Mouse (Mus musculus): ENCODE data around the gene Stk17b.
"Not testable (repeated sequence)": the region's sequence is repeated elsewhere in the genome, so short reads cannot be mapped to it uniquely, and the experiment has no call there.

Gene Stk17b

GRCm38 (mm10) chr1:53782956-53783355 is 2.1 kb downstream of the Stk17b start:
- DNase-seq (ENCODE audit: low spot score in 2 of 2): no peak

GRCm38 (mm10) chr1:53782079-53782478 is 2.9 kb downstream of the Stk17b start:
- no peak for DNase-seq (ENCODE audit: low spot score in 2 of 2)

- DNase-seq (ENCODE audit: low spot score in 2 of 2): peak in 1 of 2 experiments; percentile 44
These were observed 3.7 kb downstream of the Stk17b start for GRCm38 (mm10) chr1:53781311-53781710.

- peak in 1 of 2 experiments; percentile 43 for DNase-seq (ENCODE audit: low spot score in 2 of 2)
These were observed 8.7 kb downstream of the Stk17b start for GRCm38 (mm10) chr1:53776176-53776905.

- DNase-seq (ENCODE audit: low spot score in 2 of 2): no peak
These were observed 9.5 kb downstream of the Stk17b start for GRCm38 (mm10) chr1:53775545-53775944.

GRCm38 (mm10) chr1:53775036-53775435 is 10.0 kb downstream of the Stk17b start:
- no peak for DNase-seq (ENCODE audit: low spot score in 2 of 2)

GRCm38 (mm10) chr1:53774571-53774970 is 10.5 kb downstream of the Stk17b start:
- DNase-seq (ENCODE audit: low spot score in 2 of 2): no peak

- peak; percentile 80 to 86 for DNase-seq (ENCODE audit: low spot score in 2 of 2)
These were observed 11.0 kb downstream of the Stk17b start for GRCm38 (mm10) chr1:53773994-53774393.

- DNase-seq (ENCODE audit: low spot score in 2 of 2): no peak
These were observed 12.1 kb downstream of the Stk17b start for GRCm38 (mm10) chr1:53772967-53773366.

- DNase-seq (ENCODE audit: low spot score in 2 of 2): no peak
These were observed 13.5 kb downstream of the Stk17b start for GRCm38 (mm10) chr1:53771476-53771875.

- DNase-seq (ENCODE audit: low spot score in 2 of 2): no peak
These were observed 18.9 kb downstream of the Stk17b start for GRCm38 (mm10) chr1:53766112-53766511.

GRCm38 (mm10) chr1:53757316-53757715 is 27.7 kb downstream of the Stk17b start:
- no peak for DNase-seq (ENCODE audit: low spot score in 2 of 2)

GRCm38 (mm10) chr1:53753501-53753900 is 31.5 kb downstream of the Stk17b start:
- DNase-seq (ENCODE audit: low spot score in 2 of 2): not testable (repeated sequence)

- DNase-seq (ENCODE audit: low spot score in 2 of 2): no peak
These were observed 33.9 kb downstream of the Stk17b start for GRCm38 (mm10) chr1:53751144-53751543.

- DNase-seq (ENCODE audit: low spot score in 2 of 2): not testable (repeated sequence)
These were observed 34.3 kb downstream of the Stk17b start for GRCm38 (mm10) chr1:53750697-53751096.

GRCm38 (mm10) chr1:53749881-53750385 is 35.1 kb downstream of the Stk17b start:
- not testable (repeated sequence) for DNase-seq (ENCODE audit: low spot score in 2 of 2)

- DNase-seq (ENCODE audit: low spot score in 2 of 2): no peak
These were observed 36.5 kb downstream of the Stk17b start for GRCm38 (mm10) chr1:53748571-53748970.

GRCm38 (mm10) chr1:53746001-53746400 is 39.0 kb downstream of the Stk17b start:
- DNase-seq (ENCODE audit: low spot score in 2 of 2): no peak

GRCm38 (mm10) chr1:53741742-53742458 is 43.1 kb downstream of the Stk17b start:
- no peak for DNase-seq (ENCODE audit: low spot score in 2 of 2)

GRCm38 (mm10) chr1:53740777-53741336 is 44.2 kb downstream of the Stk17b start:
- DNase-seq (ENCODE audit: low spot score in 2 of 2): no peak

GRCm38 (mm10) chr1:53740077-53740776 is 44.8 kb downstream of the Stk17b start:
- not testable (repeated sequence) for DNase-seq (ENCODE audit: low spot score in 2 of 2)

GRCm38 (mm10) chr1:53736583-53736982 is 48.4 kb downstream of the Stk17b start:
- no peak for DNase-seq (ENCODE audit: low spot score in 2 of 2)

Measured in thymus, postnatal 10 days (tissue).